Mouse (Mus musculus): ENCODE results near the gene Fam222b. TPM values are rescaled to one million over a fixed set of nuclear protein-coding genes. Genes with fewer than 3 reads are reported as not detected.

The Fam222b gene
- polyA plus RNA-seq, 1 experiment from 2014 or later = 22.4 TPM

- peak overlapping the region; percentile 54 for H3K4me3 ChIP-seq (ENCODE audit: low read depth, low read length)
- no peaks in the 10 kb centered on the region for H3K9me3 ChIP-seq (replicated peaks; ENCODE audit: control insufficient read depth, low read length)
- WGBS (ENCODE audit: insufficient replicate concordance) = 51% methylated on average over 21 of the region's 23 CpGs
- no peak overlapping the region for H3K27ac ChIP-seq (ENCODE audit: low read depth, low read length)
- H3K9ac ChIP-seq (ENCODE audit: low read depth, low read length) = peak overlapping the region; percentile 60; the same call in 1 of the 2 replicates
- ATAC-seq (replicated peaks; ENCODE audit: insufficient number of reproducible peaks, low FRiP score, low TSS enrichment) = no peak
- peaks cover 3% of the 10 kb centered on the region; the same call in 1 of the 2 replicates for H3K4me1 ChIP-seq (ENCODE audit: control insufficient read depth, insufficient read depth, low read length)
- peaks cover 19% of the 10 kb centered on the region for H3K36me3 ChIP-seq (ENCODE audit: control insufficient read depth, insufficient read depth, low read length)
- H3K27me3 ChIP-seq (ENCODE audit: control insufficient read depth, insufficient read depth, low read length) = no peaks in the 10 kb centered on the region
- H3K4me2 ChIP-seq = peak overlapping the region; percentile 77
Observed at GRCm38 (mm10) chr11:78195101-78195863, 100.8 kb downstream of the Fam222b start.

GRCm38 (mm10) chr11:78202372-78202771 lies 107.9 kb downstream of the Fam222b start:
- Histone ChIP-seq H3K9me3 (replicated peaks; ENCODE audit: control insufficient read depth, low read length) (no peaks in the 10 kb centered on the region), H3K9ac (ENCODE audit: low read depth, low read length) (no peak overlapping the region), H3K4me1 (ENCODE audit: control insufficient read depth, insufficient read depth, low read length) (no peaks in the 10 kb centered on the region), H3K27me3 (ENCODE audit: control insufficient read depth, insufficient read depth, low read length) (no peaks in the 10 kb centered on the region), H3K27ac (ENCODE audit: low read depth, low read length) (no peak overlapping the region), H3K4me2 (no peak overlapping the region), H3K36me3 (ENCODE audit: control insufficient read depth, insufficient read depth, low read length) (peaks cover 26% of the 10 kb centered on the region), H3K4me3 (ENCODE audit: low read depth, low read length) (no peak overlapping the region)
- no peak for ATAC-seq (replicated peaks; ENCODE audit: insufficient number of reproducible peaks, low FRiP score, low TSS enrichment)
- 85% methylated on average over 3 of the region's 3 CpGs for WGBS (ENCODE audit: insufficient replicate concordance)

GRCm38 (mm10) chr11:78204287-78204686 lies 109.8 kb downstream of the Fam222b start:
- Histone ChIP-seq H3K36me3 (ENCODE audit: control insufficient read depth, insufficient read depth, low read length) (peaks cover 38% of the 10 kb centered on the region), H3K4me3 (ENCODE audit: low read depth, low read length) (no peak overlapping the region), H3K4me2 (no peak overlapping the region), H3K9ac (ENCODE audit: low read depth, low read length) (no peak overlapping the region), H3K4me1 (ENCODE audit: control insufficient read depth, insufficient read depth, low read length) (no peaks in the 10 kb centered on the region), H3K27me3 (ENCODE audit: control insufficient read depth, insufficient read depth, low read length) (no peaks in the 10 kb centered on the region), H3K9me3 (replicated peaks; ENCODE audit: control insufficient read depth, low read length) (no peaks in the 10 kb centered on the region), H3K27ac (ENCODE audit: low read depth, low read length) (no peak overlapping the region)
- 85% methylated on average over 6 of the region's 6 CpGs for WGBS (ENCODE audit: insufficient replicate concordance)
- no peak for ATAC-seq (replicated peaks; ENCODE audit: insufficient number of reproducible peaks, low FRiP score, low TSS enrichment)

- Histone ChIP-seq H3K9ac (ENCODE audit: low read depth, low read length) (no peak overlapping the region), H3K9me3 (replicated peaks; ENCODE audit: control insufficient read depth, low read length) (no peaks in the 10 kb centered on the region), H3K36me3 (ENCODE audit: control insufficient read depth, insufficient read depth, low read length) (peaks cover 43% of the 10 kb centered on the region), H3K4me3 (ENCODE audit: low read depth, low read length) (no peak overlapping the region), H3K27me3 (ENCODE audit: control insufficient read depth, insufficient read depth, low read length) (no peaks in the 10 kb centered on the region), H3K4me2 (no peak overlapping the region), H3K4me1 (ENCODE audit: control insufficient read depth, insufficient read depth, low read length) (no peaks in the 10 kb centered on the region), H3K27ac (ENCODE audit: low read depth, low read length) (no peak overlapping the region; the same call in 1 of the 2 replicates)
- 89% methylated on average over 13 of the region's 13 CpGs for WGBS (ENCODE audit: insufficient replicate concordance)
- no peak for ATAC-seq (replicated peaks; ENCODE audit: insufficient number of reproducible peaks, low FRiP score, low TSS enrichment)
Observed at GRCm38 (mm10) chr11:78205361-78206206, 111.1 kb downstream of the Fam222b start.

MicroRNAs within 50 kb of the gene (microRNA counts, 519-probe panel; counts per million panel counts)
- microRNA mmu-miR-144 (6,304 counts per million, percentile 81 among the panel's probes with 10 or more counts), microRNA mmu-miR-451 (5,112 counts per million, percentile 53 among the panel's probes with 10 or more counts)

Small RNAs within 50 kb of the gene (microRNA-seq; reads per million reads assigned to microRNA genes)
- gene Mir144 (ENCODE audit: borderline number of aligned reads) (200 reads per million, percentile 70 among the genes with 10 or more reads in this experiment), gene Mir451a (ENCODE audit: borderline number of aligned reads) (not detected), gene Mir451b (ENCODE audit: borderline number of aligned reads) (not detected), gene Mir7653 (ENCODE audit: borderline number of aligned reads) (0.27 reads per million)

Other genes starting within 250 kb of the Fam222b start
- gene Pipox, start 200.6 kb upstream of the Fam222b start, polyA plus RNA-seq (2014; fragmentation: Nextera tagmentation; extraction: Ambion mirVana) = 1.8 and 2.4 TPM in 2 replicates
- gene Sez6, start 163.9 kb upstream of the Fam222b start, polyA plus RNA-seq (2014; fragmentation: Nextera tagmentation; extraction: Ambion mirVana) = 0.09 TPM in 1 of 2 replicates, not detected in the other
- 9.1 and 14.2 TPM in 2 replicates for gene Phf12, start 111.9 kb upstream of the Fam222b start, polyA plus RNA-seq (2014; fragmentation: Nextera tagmentation; extraction: Ambion mirVana)
- 12.3 and 15.8 TPM in 2 replicates for gene Dhrs13, start 62.4 kb upstream of the Fam222b start, polyA plus RNA-seq (2014; fragmentation: Nextera tagmentation; extraction: Ambion mirVana)
- 62.0 and 67.1 TPM in 2 replicates for gene Flot2, start 56.7 kb upstream of the Fam222b start, polyA plus RNA-seq (2014; fragmentation: Nextera tagmentation; extraction: Ambion mirVana)
- gene Eral1, start 14.3 kb upstream of the Fam222b start, polyA plus RNA-seq (2014; fragmentation: Nextera tagmentation; extraction: Ambion mirVana) = 25.6 and 27.0 TPM in 2 replicates
- 34.2 and 38.4 TPM in 2 replicates for gene Traf4, start 70.9 kb downstream of the Fam222b start, polyA plus RNA-seq (2014; fragmentation: Nextera tagmentation; extraction: Ambion mirVana)
- gene Nek8, start 82.0 kb downstream of the Fam222b start, polyA plus RNA-seq (2014; fragmentation: Nextera tagmentation; extraction: Ambion mirVana) = 9.9 and 10.6 TPM in 2 replicates
- 16.1 and 16.3 TPM in 2 replicates for gene Tlcd1, start 82.1 kb downstream of the Fam222b start, polyA plus RNA-seq (2014; fragmentation: Nextera tagmentation; extraction: Ambion mirVana)
- 1,064 and 1,178 TPM in 2 replicates for gene Rpl23a, start 88.9 kb downstream of the Fam222b start, polyA plus RNA-seq (2014; fragmentation: Nextera tagmentation; extraction: Ambion mirVana)
- gene Rab34, start 93.8 kb downstream of the Fam222b start, polyA plus RNA-seq (2014; fragmentation: Nextera tagmentation; extraction: Ambion mirVana) = 62.2 and 62.5 TPM in 2 replicates
- gene Proca1, start 98.7 kb downstream of the Fam222b start, polyA plus RNA-seq (2014; fragmentation: Nextera tagmentation; extraction: Ambion mirVana) = 4.2 TPM in 2 replicates
- 50.2 and 55.1 TPM in 2 replicates for gene Sdf2, start 151.1 kb downstream of the Fam222b start, polyA plus RNA-seq (2014; fragmentation: Nextera tagmentation; extraction: Ambion mirVana)
- 15.2 and 22.2 TPM in 2 replicates for gene Supt6, start 151.3 kb downstream of the Fam222b start, polyA plus RNA-seq (2014; fragmentation: Nextera tagmentation; extraction: Ambion mirVana)
- 69.4 and 86.5 TPM in 2 replicates for gene 2610507B11Rik, start 167.1 kb downstream of the Fam222b start, polyA plus RNA-seq (2014; fragmentation: Nextera tagmentation; extraction: Ambion mirVana)
- 0.17 TPM in 1 of 2 replicates, not detected in the other for gene BC030499, start 196.2 kb downstream of the Fam222b start, polyA plus RNA-seq (2014; fragmentation: Nextera tagmentation; extraction: Ambion mirVana)
- 31.7 and 32.8 TPM in 2 replicates for gene Spag5, start 206.9 kb downstream of the Fam222b start, polyA plus RNA-seq (2014; fragmentation: Nextera tagmentation; extraction: Ambion mirVana)
- gene Aldoc, start 228.3 kb downstream of the Fam222b start, polyA plus RNA-seq (2014; fragmentation: Nextera tagmentation; extraction: Ambion mirVana) = 11.2 and 12.4 TPM in 2 replicates
- 58.7 and 61.8 TPM in 2 replicates for gene Pigs, start 233.8 kb downstream of the Fam222b start, polyA plus RNA-seq (2014; fragmentation: Nextera tagmentation; extraction: Ambion mirVana)
- 44.9 and 48.1 TPM in 2 replicates for gene Unc119, start 248.8 kb downstream of the Fam222b start, polyA plus RNA-seq (2014; fragmentation: Nextera tagmentation; extraction: Ambion mirVana)

All from heart, embryonic 11.5 days (tissue).